Mouse (Mus musculus) left cerebral cortex, adult 11 months (tissue): ENCODE results near the gene Wdr81.
A peak's percentile ranks its signal among the peaks of the same experiment; 100 is the strongest.

Experiments
- DNase-seq: peaks from one replicate; pipeline ENCODE4 v3.0.0; 2022; ENCODE audit warnings: low spot score

Gene Wdr81

GRCm38 (mm10) chr11:75438194-75438593, 16.3 kb downstream of the Wdr81 start:
- DNase-seq, result no peak

- DNase-seq, result no peak
Observed at GRCm38 (mm10) chr11:75434138-75434537, 20.4 kb downstream of the Wdr81 start.

GRCm38 (mm10) chr11:75431307-75431706, 23.2 kb downstream of the Wdr81 start:
- peak; percentile 66 for DNase-seq

GRCm38 (mm10) chr11:75429019-75429705, 25.4 kb downstream of the Wdr81 start:
- no peak for DNase-seq

GRCm38 (mm10) chr11:75424459-75424858, 30.1 kb downstream of the Wdr81 start:
- DNase-seq, result no peak

GRCm38 (mm10) chr11:75424033-75424432, 30.5 kb downstream of the Wdr81 start:
- no peak for DNase-seq

- DNase-seq, result no peak
Observed at GRCm38 (mm10) chr11:75423091-75423490, 31.4 kb downstream of the Wdr81 start.

GRCm38 (mm10) chr11:75422013-75422792, 32.3 kb downstream of the Wdr81 start, which contains the start of gene Serpinf1:
Serpinf1 (minus strand) TSS chr11:75422701.
- DNase-seq, result no peak

- no peak for DNase-seq
Observed at GRCm38 (mm10) chr11:75421375-75422012, 33.0 kb downstream of the Wdr81 start.

GRCm38 (mm10) chr11:75420810-75421374, 33.6 kb downstream of the Wdr81 start:
- no peak for DNase-seq

GRCm38 (mm10) chr11:75420037-75420436, 34.5 kb downstream of the Wdr81 start:
- DNase-seq, result no peak

GRCm38 (mm10) chr11:75415994-75416393, 38.5 kb downstream of the Wdr81 start:
- DNase-seq, result no peak

- no peak for DNase-seq
Observed at GRCm38 (mm10) chr11:75415096-75415495, 39.4 kb downstream of the Wdr81 start.

GRCm38 (mm10) chr11:75410591-75410990, 43.9 kb downstream of the Wdr81 start:
- DNase-seq, result no peak

- DNase-seq, result no peak
Observed at GRCm38 (mm10) chr11:75409679-75410575, 44.6 kb downstream of the Wdr81 start.

- no peak for DNase-seq
Observed at GRCm38 (mm10) chr11:75406865-75407264, 47.7 kb downstream of the Wdr81 start.

GRCm38 (mm10) chr11:75406104-75406503, 48.4 kb downstream of the Wdr81 start:
- no peak for DNase-seq

GRCm38 (mm10) chr11:75404801-75405200, 49.7 kb downstream of the Wdr81 start:
- DNase-seq, result no peak

- no peak for DNase-seq
Observed at GRCm38 (mm10) chr11:75403301-75404052, 51.0 kb downstream of the Wdr81 start.

- DNase-seq, result peak; percentile 44
Observed at GRCm38 (mm10) chr11:75402271-75402690, 52.2 kb downstream of the Wdr81 start.

GRCm38 (mm10) chr11:75400099-75400498, 54.4 kb downstream of the Wdr81 start:
- DNase-seq, result no peak
